ENCODE assay signal across 9 mouse cellular contexts in the genomic region with DNA sequence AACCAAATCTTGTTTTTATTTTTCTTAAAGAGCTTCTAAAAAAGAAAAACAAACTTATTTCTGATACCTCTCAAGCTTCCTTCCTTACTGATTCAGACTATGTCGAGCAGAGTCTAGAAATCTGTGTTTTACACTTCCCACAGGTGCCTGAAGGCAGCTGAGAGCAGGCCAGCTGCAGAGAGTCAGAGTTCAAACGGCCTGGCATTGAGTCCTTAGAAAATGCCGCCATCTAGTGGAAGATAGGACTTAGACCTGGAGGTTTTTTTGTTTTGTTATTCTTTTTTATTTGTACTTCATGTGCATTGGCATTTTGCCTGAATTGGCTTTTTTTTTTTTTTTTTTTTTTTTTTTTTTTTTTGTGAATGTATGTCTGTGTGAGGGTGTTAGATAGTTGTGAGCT. TPM values are rescaled to one million over a fixed set of nuclear protein-coding genes. Genes with fewer than 3 reads are reported as not detected.
DNase-seq lines count a peak whose midpoint lies in the region; ATAC-seq and TF ChIP-seq lines count a peak whose summit lies in the region.
"Had no signal": no experiment of that assay in that cellular context is flagged by ENCODE, and none has a peak within 500 bp of the region (broad histone marks: within the 10 kb centered on the region; RNA-seq: fewer than 3 reads in every experiment).

No protein-coding gene starts in this region.

- DNase-seq in layer of hippocampus, adult 9-11 months, result peak; percentile 37
- DNase-seq in layer of hippocampus, adult 8-10 months (ENCODE audit: low spot score in 2 of 2), result no peak
- DNase-seq in CD8-positive naive resting alpha-beta T cell, adult 2 months (ENCODE audit: low read depth in 2 of 2, low spot score in 2 of 2), result peak; percentile 62 to 71
- peak; percentile 78 for DNase-seq in adrenal gland, postnatal 14 days
- DNase-seq in embryonic facial prominence, embryonic 14.5 days (ENCODE audit: low spot score), result peak; percentile 94
- peak; percentile 78 to 86 for DNase-seq in kidney, postnatal 36 days
- DNase-seq in frontal cortex, postnatal 14 days (ENCODE audit: low spot score in 2 of 2), result no peak

- H3K27ac ChIP-seq in embryonic facial prominence, embryonic 14.5 days (replicated peaks; ENCODE audit: low read depth, low read length), result no peak overlapping the region
- no peak overlapping the region for H3K27ac ChIP-seq in olfactory bulb, adult 2 months (ENCODE audit: insufficient read depth, low read depth, low read length)
- H3K27ac ChIP-seq: neural tube, embryonic 12.5 days had no signal

- no peaks in the 10 kb centered on the region for H3K9me3 ChIP-seq in embryonic facial prominence, embryonic 14.5 days (ENCODE audit: control insufficient read depth, low read length)
- H3K9me3 ChIP-seq: neural tube, embryonic 12.5 days had no signal

- H3K36me3 ChIP-seq in embryonic facial prominence, embryonic 14.5 days (ENCODE audit: control insufficient read depth, insufficient read depth, low read length), result no peaks in the 10 kb centered on the region
- H3K36me3 ChIP-seq: neural tube, embryonic 12.5 days had no signal

- no peak overlapping the region for H3K4me3 ChIP-seq in embryonic facial prominence, embryonic 14.5 days (ENCODE audit: low read depth, low read length)
- no peak overlapping the region for H3K4me3 ChIP-seq in olfactory bulb, adult 2 months (ENCODE audit: insufficient read depth, low read depth, low read length)
- H3K4me3 ChIP-seq: neural tube, embryonic 12.5 days had no signal

- TF ChIP-seq CTCF in olfactory bulb, adult 2 months (IDR thresholded peaks at IDR 0.05; ENCODE audit: insufficient read depth, low read depth, low read length), result 0 out of 2 replicates have a peak, but pooled peaks have one; percentile 26

- H3K27me3 ChIP-seq in embryonic facial prominence, embryonic 14.5 days (replicated peaks; ENCODE audit: control insufficient read depth, insufficient read depth, low read length), result no peaks in the 10 kb centered on the region
- H3K27me3 ChIP-seq: neural tube, embryonic 12.5 days had no signal

- no peak for TF ChIP-seq POLR2A in olfactory bulb, adult 2 months (IDR thresholded peaks at IDR 0.05; ENCODE audit: insufficient read depth, low read depth, low read length)

- H3K4me1 ChIP-seq in embryonic facial prominence, embryonic 14.5 days (ENCODE audit: control insufficient read depth, insufficient read depth, low read length), result peaks cover 3% of the 10 kb centered on the region; the same call in 1 of the 2 replicates
- H3K4me1 ChIP-seq in olfactory bulb, adult 2 months (ENCODE audit: control insufficient read depth, insufficient read depth, low read length), result peaks cover 10% of the 10 kb centered on the region

- no peak overlapping the region for H3K9ac ChIP-seq in embryonic facial prominence, embryonic 14.5 days (ENCODE audit: low read depth, low read length)
- H3K9ac ChIP-seq: neural tube, embryonic 12.5 days had no signal

- 1% methylated on average over 3 of the region's 3 CpGs for WGBS in embryonic facial prominence, embryonic 14.5 days
- under 1% methylated on average over 3 of the region's 3 CpGs for WGBS in olfactory bulb, adult 2 months

- H3K4me2 ChIP-seq in embryonic facial prominence, embryonic 14.5 days (ENCODE audit: low read depth, low read length), result no peak overlapping the region
- H3K4me2 ChIP-seq: neural tube, embryonic 12.5 days had no signal

- ATAC-seq in embryonic facial prominence, embryonic 14.5 days (ENCODE audit: low read depth), result no peak

RNA-seq across cellular contexts. Expression of gene Ern1, which starts 3.7 kb away (rescaled TPM):
- 10 to 100 TPM; 10.4 to 12.4 (median 11.4) TPM for total RNA-seq in layer of hippocampus, adult 8-10 months (2022)
- 80.9 and 82.3 TPM in 2 replicates for total RNA-seq in adrenal gland, postnatal 14 days (2021)
- 5.9 and 7.0 TPM in 2 replicates for polyA plus RNA-seq in embryonic facial prominence, embryonic 14.5 days (2014; fragmentation: Nextera tagmentation; extraction: Ambion mirVana)
- polyA plus RNA-seq in olfactory bulb, adult 2 months (2012; ENCODE audit: insufficient read depth, insufficient read length, low replicate concordance, missing spikeins), result not detected in 2 replicates

Comparison
In these comparisons a context has a peak if more than half of its experiments do, and no peak if none do; other contexts are left out.
1. DNase-seq: peak in layer of hippocampus, adult 9-11 months (single experiment), CD8-positive naive resting alpha-beta T cell, adult 2 months (2 of 2), adrenal gland, postnatal 14 days (single experiment), embryonic facial prominence, embryonic 14.5 days (single experiment) and kidney, postnatal 36 days (2 of 2); none in layer of hippocampus, adult 8-10 months (0 of 2) and frontal cortex, postnatal 14 days (0 of 2).